Mouse (Mus musculus) bone marrow macrophage, adult 2 months (primary cell): Measurements from ENCODE around the gene Pltp. TPM values are rescaled to one million over a fixed set of nuclear protein-coding genes. Genes with fewer than 3 reads are reported as not detected.

ENCODE experiments used
- H3K27ac ChIP-seq: 2 replicates; pipeline ENCODE4 v1.5.1; 2012; ENCODE audit warnings: low read depth, low read length; ENCODE audit not compliant: insufficient read depth
- H3K4me1 ChIP-seq: 2 replicates; pipeline ENCODE4 v1.6.1; 2012; ENCODE audit warnings: low read length; ENCODE audit not compliant: control insufficient read depth, insufficient read depth
- H3K4me3 ChIP-seq: 2 replicates; pipeline ENCODE4 v1.5.1; 2012; ENCODE audit warnings: mild to moderate bottlenecking, low read length, moderate library complexity; ENCODE audit not compliant: insufficient read depth
- CTCF ChIP-seq: IDR thresholded peaks from 2 replicates; pipeline ENCODE4 v1.5.1; 2012; ENCODE audit warnings: low read depth, mild to moderate bottlenecking, low read length, moderate library complexity
- POLR2A ChIP-seq: IDR thresholded peaks from 2 replicates; pipeline ENCODE4 v1.6.1; 2012; ENCODE audit warnings: mild to moderate bottlenecking, low read depth, low read length, borderline replicate concordance
- polyA plus RNA-seq: library from polyadenylated mRNA; stranded (reverse); fragments of >200 nt; gene quantifications from 2 replicates; pipeline ENCODE4 v1.2.4, GENCODE M21; 2012; ENCODE audit not compliant: missing spikeins, insufficient read depth, insufficient read length

The Pltp gene
- polyA plus RNA-seq, 1 experiment = 1,371 TPM

DNA sequence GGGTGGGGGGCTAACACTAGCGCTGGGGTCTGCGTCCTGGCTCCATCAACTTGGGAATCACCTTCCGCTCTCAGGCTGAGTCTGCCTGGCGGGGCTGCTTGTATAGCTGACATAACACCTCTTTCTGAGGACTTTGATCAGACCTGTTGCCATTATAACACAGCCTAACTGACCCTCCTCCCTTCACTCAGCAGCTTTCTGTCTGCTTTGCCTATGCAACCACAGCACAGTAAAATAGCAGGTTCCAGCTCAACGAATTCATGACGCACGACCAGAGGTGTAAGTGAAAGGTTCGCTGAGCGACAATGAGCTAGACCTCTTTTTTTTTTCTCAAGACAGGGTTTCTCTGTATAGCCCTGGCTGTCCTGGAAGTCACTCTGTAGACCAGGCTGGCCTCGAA, 26.5 kb downstream of the Pltp start:
- Histone ChIP-seq H3K27ac (no peak overlapping the region), H3K4me1 (peaks cover 6% of the 10 kb centered on the region), H3K4me3 (no peak overlapping the region)
- TF ChIP-seq CTCF (no peak), POLR2A (no peak)

DNA sequence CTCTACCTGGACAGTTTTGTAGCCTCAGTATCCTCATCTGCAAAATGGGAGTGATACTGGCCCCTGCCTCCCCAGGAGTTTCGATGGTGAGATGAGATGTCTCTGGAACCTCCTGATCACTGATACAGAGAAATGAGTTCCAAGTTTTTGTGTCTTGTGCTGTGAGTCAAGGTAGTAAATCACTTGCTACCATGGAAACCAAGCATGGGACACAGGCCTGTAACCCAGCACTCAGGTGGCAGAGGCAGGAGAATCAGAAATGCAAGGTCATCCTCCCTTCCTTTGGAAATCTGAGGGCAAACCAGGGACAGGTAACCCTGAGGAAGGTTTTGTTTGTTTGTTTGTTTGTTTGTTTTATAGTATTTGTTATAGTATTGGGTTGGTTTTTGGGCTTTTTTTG, 28.4 kb downstream of the Pltp start:
- H3K27ac ChIP-seq = no peak overlapping the region
- peaks cover 8% of the 10 kb centered on the region for H3K4me1 ChIP-seq

DNA sequence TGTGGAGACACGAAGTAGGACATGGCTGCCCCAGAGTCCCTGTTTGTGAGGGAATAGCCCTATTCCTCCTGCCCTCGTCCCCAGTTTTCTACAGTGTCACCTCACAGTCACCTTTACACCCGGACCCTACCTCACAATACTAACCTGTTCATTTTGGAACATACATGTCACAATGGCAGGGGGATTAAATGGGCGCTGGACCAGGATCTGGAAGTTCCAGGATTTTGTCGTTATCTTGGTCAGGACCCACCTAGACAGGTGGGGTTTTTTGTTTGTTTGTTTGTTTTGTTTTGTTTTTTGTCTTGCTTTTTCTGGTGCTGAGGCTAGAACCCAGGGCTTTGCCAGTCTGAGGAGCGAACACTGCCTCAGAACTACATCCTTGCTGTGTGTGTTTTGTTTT, 29.1 kb downstream of the Pltp start, which contains the start of gene Spata25:
TSS of gene Spata25 (minus strand) at position 101 of the 400 bp plus-strand sequence.
- H3K27ac ChIP-seq = no peak within 1 kb of the TSS
- peaks cover 8% of the 10 kb centered on the region for H3K4me1 ChIP-seq
- no peak for TF ChIP-seq POLR2A
- no peak for TF ChIP-seq CTCF
- no peak within 1 kb of the TSS for H3K4me3 ChIP-seq

More for the DNA sequence above, 28.4 kb downstream of the Pltp start:
- no peak for TF ChIP-seq POLR2A
- TF ChIP-seq CTCF = no peak
- H3K4me3 ChIP-seq = no peak overlapping the region

DNA sequence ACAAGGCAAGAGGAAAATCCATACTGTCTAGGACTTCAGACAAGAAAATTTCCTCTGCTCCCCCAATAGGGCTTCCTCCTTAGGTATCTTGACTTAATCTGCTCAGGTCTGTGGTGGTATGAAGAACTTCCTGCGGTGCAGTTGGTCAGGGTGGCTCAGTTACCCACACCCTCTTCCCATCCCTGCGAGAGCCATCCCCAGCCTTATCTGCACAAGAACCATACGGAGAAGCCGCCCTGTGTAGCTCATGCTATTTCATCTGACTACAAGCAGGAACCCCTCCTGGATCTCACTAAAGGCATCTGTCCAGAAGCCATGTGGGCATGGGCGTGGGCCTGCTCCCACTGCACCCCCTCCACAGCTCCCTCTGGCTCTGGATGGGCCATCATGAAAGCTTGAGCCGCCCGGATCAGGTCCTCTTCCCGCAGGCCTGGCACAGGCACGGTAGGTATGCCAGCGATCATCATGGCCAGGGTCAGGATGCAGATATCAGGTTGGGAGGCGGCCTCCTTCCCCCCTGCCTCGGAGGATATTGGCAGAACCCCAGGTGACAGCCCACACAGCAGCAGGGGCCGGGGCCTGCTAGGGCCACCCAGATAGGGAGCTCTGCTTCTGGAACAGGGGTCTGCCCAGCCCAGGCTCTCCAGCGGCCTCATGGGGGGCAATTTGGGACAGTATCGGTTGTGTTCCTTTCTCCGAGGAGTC, 30.2 kb downstream of the Pltp start:
- H3K27ac ChIP-seq = no peak overlapping the region
- TF ChIP-seq CTCF = no peak
- TF ChIP-seq POLR2A = no peak
- H3K4me1 ChIP-seq = peaks cover 10% of the 10 kb centered on the region
- no peak overlapping the region for H3K4me3 ChIP-seq

DNA sequence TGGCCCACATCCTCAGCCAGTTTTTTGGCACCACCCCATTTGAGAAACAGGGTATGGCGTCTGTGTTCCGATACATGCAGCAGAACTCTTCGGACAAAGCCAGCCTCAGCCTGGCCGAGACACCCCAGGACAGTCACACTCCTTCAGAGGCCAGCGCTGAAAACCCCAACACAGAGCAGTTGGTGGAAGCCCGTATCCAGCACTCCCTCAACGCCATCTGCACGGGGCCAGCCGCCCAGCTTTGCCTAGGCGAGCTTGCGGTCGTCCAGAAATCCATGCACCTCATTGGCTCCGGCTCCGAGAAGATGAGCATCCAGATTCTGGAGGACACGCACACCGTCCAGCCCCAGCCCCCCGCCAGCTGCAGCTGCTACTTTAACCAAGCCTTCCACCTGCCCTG, 32.0 kb downstream of the Pltp start:
- Histone ChIP-seq H3K4me1 (peaks cover 7% of the 10 kb centered on the region; the same call in 1 of the 2 replicates), H3K4me3 (no peak overlapping the region), H3K27ac (no peak overlapping the region)
- TF ChIP-seq CTCF (no peak), POLR2A (no peak)

DNA sequence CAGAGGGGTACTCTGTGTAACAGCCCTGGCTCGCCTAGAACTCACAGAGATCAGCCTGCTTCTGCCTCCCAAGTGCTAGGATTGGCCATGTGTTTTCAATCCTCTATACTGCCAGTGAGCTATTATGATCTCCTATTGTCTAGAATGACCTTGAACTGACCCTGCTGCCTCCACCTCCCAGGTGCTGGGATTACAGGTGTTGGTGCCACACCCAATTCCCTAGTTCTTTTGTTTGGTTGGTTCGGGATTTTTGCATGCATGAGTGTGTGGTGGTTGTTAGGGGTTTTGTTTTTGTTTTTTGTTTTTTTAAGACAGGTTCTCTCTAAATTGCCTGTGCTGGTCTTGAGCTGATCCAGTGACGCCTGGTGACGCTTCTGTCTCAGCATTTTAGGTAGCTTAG, 33.5 kb downstream of the Pltp start:
- TF ChIP-seq POLR2A = no peak
- no peak for TF ChIP-seq CTCF
- Histone ChIP-seq H3K27ac (no peak overlapping the region), H3K4me3 (peak overlapping the region; percentile 9; the same call in 1 of the 2 replicates)

DNA sequence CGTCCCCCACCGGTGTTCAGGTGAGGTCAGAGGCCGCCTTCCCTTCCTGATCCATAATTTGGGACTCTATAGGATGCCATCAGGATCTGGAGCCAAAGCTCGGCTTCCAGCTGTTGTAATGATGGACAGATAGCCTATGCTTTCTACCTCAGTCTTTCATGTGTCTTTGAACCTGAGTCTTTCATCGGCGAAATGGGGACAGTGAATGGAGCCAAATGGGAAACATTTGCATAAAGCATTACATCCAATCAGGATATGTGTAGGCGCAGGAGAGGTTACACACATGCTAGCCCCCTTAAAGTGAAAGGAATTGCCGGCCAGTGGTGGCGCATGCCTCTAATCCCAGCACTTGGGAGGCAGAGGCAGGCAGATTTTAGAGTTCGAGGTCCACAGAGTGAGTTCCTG, 34.3 kb downstream of the Pltp start:
- H3K27ac ChIP-seq = peak overlapping the region; percentile 19
- peak overlapping the region; percentile 67 for H3K4me3 ChIP-seq
- TF ChIP-seq CTCF = no peak
- TF ChIP-seq POLR2A = no peak
- peaks cover 7% of the 10 kb centered on the region; the same call in 1 of the 2 replicates for H3K4me1 ChIP-seq

More for the DNA sequence above, 33.5 kb downstream of the Pltp start:
- peaks cover 7% of the 10 kb centered on the region; the same call in 1 of the 2 replicates for H3K4me1 ChIP-seq

DNA sequence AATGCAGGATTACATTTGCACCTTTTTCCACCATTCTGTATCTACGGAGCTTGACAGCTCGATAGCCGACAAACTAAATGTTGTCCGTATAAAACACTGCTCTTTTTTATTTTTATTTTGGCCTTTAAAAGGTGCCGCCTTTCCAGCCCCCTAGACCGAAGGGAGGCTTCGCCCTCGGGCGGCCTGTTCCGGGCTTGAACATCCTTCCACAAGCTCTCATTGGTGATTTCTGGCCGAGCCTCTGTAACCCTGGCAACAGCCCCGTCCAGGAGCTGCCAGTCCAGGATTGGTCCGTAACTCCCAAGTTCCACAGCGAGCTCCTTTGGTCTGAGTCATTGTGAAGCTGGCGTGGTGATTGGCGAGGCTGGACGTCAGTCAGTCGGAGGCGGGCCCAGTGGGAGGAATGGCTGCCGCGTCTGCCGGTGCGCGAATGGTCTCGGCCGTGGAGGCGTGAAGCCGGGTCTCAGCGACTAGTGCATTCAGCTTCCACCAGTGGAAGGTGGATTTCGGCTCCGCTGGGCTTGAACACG, 34.8 kb downstream of the Pltp start, which contains the start of gene Zswim1:
TSS of gene Zswim1 (plus strand) at position 51 of the 530 bp plus-strand sequence.
- peak within 1 kb of the TSS; percentile 67 for H3K4me3 ChIP-seq
- H3K27ac ChIP-seq = peak within 1 kb of the TSS; percentile 19
- peaks cover 7% of the 10 kb centered on the region; the same call in 1 of the 2 replicates for H3K4me1 ChIP-seq
- TF ChIP-seq CTCF = no peak
- no peak for TF ChIP-seq POLR2A

DNA sequence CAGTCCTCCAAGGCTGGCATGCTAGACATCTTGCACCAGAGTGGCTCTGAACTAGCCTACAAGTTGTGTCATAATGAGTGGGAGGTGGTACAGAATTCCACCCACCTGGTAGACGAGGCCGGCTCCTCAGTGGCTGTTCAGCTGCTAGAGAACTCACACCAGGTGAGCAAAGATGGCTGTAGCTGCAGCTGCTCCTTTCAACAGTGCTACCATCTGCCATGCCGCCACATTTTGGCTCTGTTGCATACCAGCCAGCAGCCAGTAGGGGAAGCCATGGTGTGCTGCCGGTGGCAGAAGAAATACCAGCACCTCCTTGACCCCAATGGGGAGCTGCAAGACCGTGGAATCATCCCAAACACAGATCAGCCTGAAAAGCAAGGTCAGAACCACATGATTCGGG, 36.5 kb downstream of the Pltp start:
- TF ChIP-seq CTCF = no peak
- no peak for TF ChIP-seq POLR2A
- Histone ChIP-seq H3K4me1 (peaks cover 7% of the 10 kb centered on the region; the same call in 1 of the 2 replicates), H3K27ac (no peak overlapping the region), H3K4me3 (no peak overlapping the region)

DNA sequence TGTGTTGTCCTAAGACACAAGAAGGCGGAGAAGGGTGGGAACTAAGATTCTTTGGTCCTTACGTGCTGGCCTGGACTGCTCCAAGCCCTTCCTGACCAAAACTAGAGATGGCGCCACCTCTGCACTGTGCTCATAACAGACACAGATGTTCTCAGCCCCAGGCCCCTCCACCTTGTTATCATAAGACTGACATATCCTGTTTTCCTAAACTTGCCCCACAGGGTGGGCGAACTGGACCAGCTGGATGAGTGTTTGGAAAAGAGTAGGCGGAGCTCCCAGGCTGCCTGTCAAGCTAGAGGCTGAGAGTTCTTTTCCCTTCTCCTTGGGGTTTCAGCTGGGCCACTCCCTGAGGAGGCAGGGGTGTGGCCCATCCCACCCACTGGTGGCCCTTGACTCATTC, 39.8 kb downstream of the Pltp start:
- no peak for TF ChIP-seq CTCF
- TF ChIP-seq POLR2A = no peak
- Histone ChIP-seq H3K4me1 (peaks cover 12% of the 10 kb centered on the region), H3K27ac (no peak overlapping the region), H3K4me3 (no peak overlapping the region)
